Mouse (Mus musculus): ENCODE measurements at regions not wholly inside any gene's neighbourhood (a gene's known extent, or its start where the extent isn't known, plus 50 kb on each side); places are given as distances from the start of the nearest gene placed in this dataset.

GRCm38 (mm10) chr17:4516141-4516540, 478.0 kb upstream of the Arid1b start:
- H3K4me3 ChIP-seq (ENCODE audit: low read depth, low read length), result no peak overlapping the region
- no peaks in the 10 kb centered on the region for H3K4me1 ChIP-seq (replicated peaks; ENCODE audit: control insufficient read depth, insufficient read depth)
- TF ChIP-seq EP300 (optimal IDR thresholded peaks at IDR 0.05), result no peak
- TF ChIP-seq CTCF (IDR thresholded peaks at IDR 0.05; ENCODE audit: low read depth), result no peak
- no peak overlapping the region for H3K4me2 ChIP-seq (replicated peaks; ENCODE audit: low read depth)
- H3K9me3 ChIP-seq (ENCODE audit: control insufficient read depth, low read length), result no peaks in the 10 kb centered on the region
- 77% methylated on average over 7 of the region's 7 CpGs for WGBS
- no peak overlapping the region for H3K27ac ChIP-seq (replicated peaks)
- no peaks in the 10 kb centered on the region for H3K27me3 ChIP-seq (ENCODE audit: control insufficient read depth, insufficient read depth, low read length)
- no peaks in the 10 kb centered on the region for H3K36me3 ChIP-seq (ENCODE audit: control insufficient read depth, insufficient read depth, low read length)
- no peak for DNase-seq (ENCODE audit: low spot score)
- no peak for ATAC-seq (ENCODE audit: low FRiP score, low TSS enrichment)
- no peak overlapping the region for H3K9ac ChIP-seq (ENCODE audit: low read length)

DNA sequence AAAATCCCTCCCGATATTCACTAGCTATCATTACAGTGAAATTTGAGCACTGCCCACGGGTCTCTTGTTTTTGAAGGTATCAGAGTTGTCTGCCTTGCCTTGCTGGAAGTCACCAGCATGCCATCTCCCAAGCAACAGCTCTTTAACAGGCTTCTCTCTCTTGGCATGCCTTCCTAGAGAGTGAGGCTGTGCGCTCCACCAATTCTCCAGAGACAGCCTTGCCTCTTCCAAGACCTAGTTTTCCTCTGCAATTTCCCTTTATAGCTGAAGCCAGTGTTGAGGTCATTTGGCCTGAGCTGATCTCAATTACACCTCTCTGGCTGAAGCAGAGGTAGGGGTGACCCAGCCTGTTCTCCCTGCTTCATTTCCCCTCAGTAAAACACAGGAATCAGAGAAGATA, 477.3 kb upstream of the Arid1b start:
- TF ChIP-seq EP300 (optimal IDR thresholded peaks at IDR 0.05), result no peak
- no peak for TF ChIP-seq CTCF (IDR thresholded peaks at IDR 0.05; ENCODE audit: low read depth)
- no peaks in the 10 kb centered on the region for H3K9me3 ChIP-seq (ENCODE audit: control insufficient read depth, low read length)
- H3K4me3 ChIP-seq (ENCODE audit: low read depth, low read length), result no peak overlapping the region
- H3K4me1 ChIP-seq (replicated peaks; ENCODE audit: control insufficient read depth, insufficient read depth), result no peaks in the 10 kb centered on the region
- ATAC-seq (ENCODE audit: low FRiP score, low TSS enrichment) (no peak), DNase-seq (ENCODE audit: low spot score) (no peak)
- no peak overlapping the region for H3K4me2 ChIP-seq (replicated peaks; ENCODE audit: low read depth)
- H3K9ac ChIP-seq (ENCODE audit: low read length), result no peak overlapping the region
- H3K36me3 ChIP-seq (ENCODE audit: control insufficient read depth, insufficient read depth, low read length), result no peaks in the 10 kb centered on the region
- 65% methylated on average over 3 of the region's 3 CpGs for WGBS
- no peaks in the 10 kb centered on the region for H3K27me3 ChIP-seq (ENCODE audit: control insufficient read depth, insufficient read depth, low read length)
- H3K27ac ChIP-seq (replicated peaks), result no peak overlapping the region

DNA sequence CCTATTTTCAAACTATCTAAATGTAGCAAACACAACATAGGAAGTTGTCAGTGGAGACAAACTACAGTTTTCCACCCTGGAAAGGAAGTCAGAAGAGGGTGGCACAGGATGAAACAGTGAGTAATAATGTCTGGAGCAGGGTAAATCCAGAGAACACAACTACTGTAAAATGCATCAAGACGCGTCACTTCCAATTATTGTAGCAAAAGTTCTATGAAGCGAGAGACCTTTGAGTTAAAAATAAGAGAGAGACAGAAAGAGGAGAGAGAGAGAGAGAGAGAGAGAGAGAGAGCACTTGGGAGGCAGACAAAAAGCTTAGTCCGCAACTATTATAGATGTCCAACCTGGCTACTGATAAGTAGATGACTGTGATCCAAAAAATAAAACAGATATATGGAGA, 473.1 kb upstream of the Arid1b start:
- Histone ChIP-seq H3K4me1 (replicated peaks; ENCODE audit: control insufficient read depth, insufficient read depth) (no peaks in the 10 kb centered on the region), H3K4me2 (replicated peaks; ENCODE audit: low read depth) (no peak overlapping the region), H3K9ac (ENCODE audit: low read length) (no peak overlapping the region), H3K4me3 (ENCODE audit: low read depth, low read length) (no peak overlapping the region), H3K36me3 (ENCODE audit: control insufficient read depth, insufficient read depth, low read length) (no peaks in the 10 kb centered on the region), H3K9me3 (ENCODE audit: control insufficient read depth, low read length) (no peaks in the 10 kb centered on the region), H3K27ac (replicated peaks) (no peak overlapping the region), H3K27me3 (ENCODE audit: control insufficient read depth, insufficient read depth, low read length) (no peaks in the 10 kb centered on the region)
- ATAC-seq (ENCODE audit: low FRiP score, low TSS enrichment) (no peak), DNase-seq (ENCODE audit: low spot score) (no peak)
- TF ChIP-seq EP300 (optimal IDR thresholded peaks at IDR 0.05) (no peak), CTCF (IDR thresholded peaks at IDR 0.05; ENCODE audit: low read depth) (no peak)
- whole genome bisulfite sequencing, result 82% methylated on average over 4 of the region's 4 CpGs

- 53% methylated on average over 7 of the region's 7 CpGs for WGBS
- H3K4me2 ChIP-seq (replicated peaks; ENCODE audit: low read depth), result no peak overlapping the region
- H3K27ac ChIP-seq (replicated peaks), result no peak overlapping the region
- H3K9me3 ChIP-seq (ENCODE audit: control insufficient read depth, low read length), result no peaks in the 10 kb centered on the region
- no peak overlapping the region for H3K9ac ChIP-seq (ENCODE audit: low read length)
- H3K4me1 ChIP-seq (replicated peaks; ENCODE audit: control insufficient read depth, insufficient read depth), result no peaks in the 10 kb centered on the region
- no peak for DNase-seq (ENCODE audit: low spot score)
- H3K36me3 ChIP-seq (ENCODE audit: control insufficient read depth, insufficient read depth, low read length), result no peaks in the 10 kb centered on the region
- ATAC-seq (ENCODE audit: low FRiP score, low TSS enrichment), result no peak
- TF ChIP-seq CTCF (IDR thresholded peaks at IDR 0.05; ENCODE audit: low read depth) (no peak), EP300 (optimal IDR thresholded peaks at IDR 0.05) (no peak)
- H3K27me3 ChIP-seq (ENCODE audit: control insufficient read depth, insufficient read depth, low read length), result no peaks in the 10 kb centered on the region
- no peak overlapping the region for H3K4me3 ChIP-seq (ENCODE audit: low read depth, low read length)
Observed at GRCm38 (mm10) chr17:4526466-4526865, 467.7 kb upstream of the Arid1b start.

DNA sequence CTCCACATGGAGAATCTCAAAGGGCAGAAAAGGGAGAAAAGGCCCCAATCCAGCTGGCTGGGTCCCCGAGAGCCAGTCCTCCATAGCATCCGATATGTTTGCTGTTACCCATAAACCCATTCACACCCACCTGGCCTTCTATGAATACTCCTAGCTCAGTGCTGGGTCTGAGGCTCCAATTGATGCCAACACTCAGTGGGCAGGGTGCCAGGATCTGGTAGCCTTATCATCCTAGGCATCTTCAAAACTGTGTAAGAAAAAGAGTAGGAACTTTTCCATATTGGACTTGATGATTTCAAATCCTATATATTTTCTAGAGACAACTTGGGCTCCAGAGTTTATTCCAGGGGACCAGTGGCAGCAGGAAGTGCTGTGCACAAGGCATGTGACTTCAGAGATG, 462.0 kb upstream of the Arid1b start:
- DNase-seq (ENCODE audit: low spot score), result no peak
- WGBS, result 80% methylated on average over 2 of the region's 2 CpGs
- no peaks in the 10 kb centered on the region for H3K36me3 ChIP-seq (ENCODE audit: control insufficient read depth, insufficient read depth, low read length)
- H3K9me3 ChIP-seq (ENCODE audit: control insufficient read depth, low read length), result no peaks in the 10 kb centered on the region
- H3K4me1 ChIP-seq (replicated peaks; ENCODE audit: control insufficient read depth, insufficient read depth), result no peaks in the 10 kb centered on the region
- no peak overlapping the region for H3K4me2 ChIP-seq (replicated peaks; ENCODE audit: low read depth)
- no peak overlapping the region for H3K9ac ChIP-seq (ENCODE audit: low read length)
- ATAC-seq (ENCODE audit: low FRiP score, low TSS enrichment), result no peak
- no peak overlapping the region for H3K27ac ChIP-seq (replicated peaks)
- H3K27me3 ChIP-seq (ENCODE audit: control insufficient read depth, insufficient read depth, low read length), result no peaks in the 10 kb centered on the region
- TF ChIP-seq EP300 (optimal IDR thresholded peaks at IDR 0.05) (no peak), CTCF (IDR thresholded peaks at IDR 0.05; ENCODE audit: low read depth) (no peak)
- no peak overlapping the region for H3K4me3 ChIP-seq (ENCODE audit: low read depth, low read length)

- Histone ChIP-seq H3K4me3 (ENCODE audit: low read depth, low read length) (no peak overlapping the region), H3K36me3 (ENCODE audit: control insufficient read depth, insufficient read depth, low read length) (no peaks in the 10 kb centered on the region), H3K9ac (ENCODE audit: low read length) (no peak overlapping the region), H3K4me1 (replicated peaks; ENCODE audit: control insufficient read depth, insufficient read depth) (no peaks in the 10 kb centered on the region), H3K9me3 (ENCODE audit: control insufficient read depth, low read length) (no peaks in the 10 kb centered on the region), H3K27ac (replicated peaks) (no peak overlapping the region), H3K27me3 (ENCODE audit: control insufficient read depth, insufficient read depth, low read length) (no peaks in the 10 kb centered on the region), H3K4me2 (replicated peaks; ENCODE audit: low read depth) (no peak overlapping the region)
- ATAC-seq (ENCODE audit: low FRiP score, low TSS enrichment) (no peak), DNase-seq (ENCODE audit: low spot score) (no peak)
- TF ChIP-seq CTCF (IDR thresholded peaks at IDR 0.05; ENCODE audit: low read depth) (no peak), EP300 (optimal IDR thresholded peaks at IDR 0.05) (no peak)
- WGBS, result 77% methylated on average over 2 of the region's 2 CpGs
Observed at GRCm38 (mm10) chr17:4540435-4540834, 453.7 kb upstream of the Arid1b start.
